In genomic region chr9:114815315-114815714, GRCm38 (mm10) we compare ENCODE assay signal across 8 mouse cellular contexts. TPM values are rescaled to one million over a fixed set of nuclear protein-coding genes. Genes with fewer than 3 reads are reported as not detected.
DNase-seq lines count a peak whose midpoint lies in the region; ATAC-seq and TF ChIP-seq lines count a peak whose summit lies in the region.

No protein-coding gene starts in this region.

- peak; percentile 68 to 95 (median 85) for TF ChIP-seq CTCF in MEL (IDR thresholded peaks at IDR 0.05 in 2 of 3, conservative IDR thresholded peaks at IDR 0.05 in 1 of 3; ENCODE audit: control insufficient read depth in 1 of 3, insufficient read depth in 1 of 3, low read depth in 2 of 3, low read length in 3 of 3, poor library complexity in 1 of 3, severe bottlenecking in 1 of 3)

- no peaks in the 10 kb centered on the region for H3K27me3 ChIP-seq in MEL (ENCODE audit: control insufficient read depth in 1 of 2, insufficient read depth in 2 of 2, low read length in 2 of 2)
- no peaks in the 10 kb centered on the region for H3K27me3 ChIP-seq in intestine, embryonic 16.5 days (replicated peaks; ENCODE audit: control insufficient read depth, insufficient read depth, low read length)
- no peaks in the 10 kb centered on the region for H3K27me3 ChIP-seq in forebrain, embryonic 14.5 days (replicated peaks; ENCODE audit: control insufficient read depth, insufficient read depth, low read length)

- WGBS in intestine, embryonic 16.5 days = 64% methylated on average over 4 of the region's 4 CpGs
- WGBS in forebrain, embryonic 14.5 days = 82% methylated on average over 4 of the region's 4 CpGs

- TF ChIP-seq RAD21 in MEL (IDR thresholded peaks at IDR 0.05; ENCODE audit: low read depth, low read length) = peak; percentile 72

- peak; percentile 44; the same call in 1 of the 2 replicates for ATAC-seq in intestine, embryonic 16.5 days
- ATAC-seq in megakaryocyte, adult 5-6 weeks (ENCODE audit: poor library complexity, severe bottlenecking) = peak; percentile 97
- ATAC-seq in forebrain, embryonic 14.5 days = no peak

- no peak overlapping the region for H3K4me2 ChIP-seq in intestine, embryonic 16.5 days (ENCODE audit: low read depth, low read length)
- H3K4me2 ChIP-seq in forebrain, embryonic 14.5 days (ENCODE audit: low read length) = no peak overlapping the region

- H3K4me3 ChIP-seq in MEL (ENCODE audit: control insufficient read depth in 1 of 2, insufficient read depth in 1 of 2, low read depth in 2 of 2, low read length in 2 of 2) = no peak overlapping the region
- no peak overlapping the region for H3K4me3 ChIP-seq in intestine, embryonic 16.5 days (ENCODE audit: low read length)
- no peak overlapping the region for H3K4me3 ChIP-seq in forebrain, embryonic 14.5 days (ENCODE audit: low read depth, low read length)

- no peaks in the 10 kb centered on the region for H3K79me2 ChIP-seq in MEL (ENCODE audit: control insufficient read depth, insufficient read depth, low read length, poor library complexity)

- no peaks in the 10 kb centered on the region for H3K9me3 ChIP-seq in MEL (replicated peaks; ENCODE audit: insufficient read depth, low read length)
- no peaks in the 10 kb centered on the region for H3K9me3 ChIP-seq in intestine, embryonic 16.5 days (ENCODE audit: control insufficient read depth, low read length)
- no peaks in the 10 kb centered on the region for H3K9me3 ChIP-seq in forebrain, embryonic 14.5 days (replicated peaks; ENCODE audit: control insufficient read depth, low read length)

- H3K27ac ChIP-seq in MEL (ENCODE audit: control insufficient read depth, low read depth, low read length) = no peak overlapping the region
- H3K27ac ChIP-seq in intestine, embryonic 16.5 days (ENCODE audit: low read length) = peak overlapping the region; percentile 45; the same call in 1 of the 2 replicates
- H3K27ac ChIP-seq in forebrain, embryonic 14.5 days (ENCODE audit: low read depth, low read length) = no peak overlapping the region

- no peak for TF ChIP-seq POLR2A in MEL (IDR thresholded peaks at IDR 0.05; ENCODE audit: control insufficient read depth in 1 of 2, insufficient read depth in 1 of 2, low read depth in 1 of 2, low read length in 2 of 2, poor library complexity in 1 of 2)

- H3K36me3 ChIP-seq in MEL (ENCODE audit: control insufficient read depth in 1 of 2, insufficient read depth in 2 of 2, low read length in 2 of 2) = no peaks in the 10 kb centered on the region
- no peaks in the 10 kb centered on the region for H3K36me3 ChIP-seq in intestine, embryonic 16.5 days (ENCODE audit: control insufficient read depth, insufficient read depth, low read length)
- no peaks in the 10 kb centered on the region for H3K36me3 ChIP-seq in forebrain, embryonic 14.5 days (ENCODE audit: control insufficient read depth, insufficient read depth, low read length)

- peak; percentile 21 for DNase-seq in layer of hippocampus, adult 11-12 months (ENCODE audit: low spot score)
- no peak for DNase-seq in layer of hippocampus, adult 9-10 months (ENCODE audit: low spot score)
- DNase-seq in MEL (ENCODE audit: low read depth, low spot score) = peak; percentile 72
- peak; percentile 34 for DNase-seq in c-Kit-positive CD71-positive TER-119-positive erythroid progenitor cells, embryonic 14.5 days (ENCODE audit: low spot score)
- DNase-seq in yolk sac, embryonic 10.5 days (ENCODE audit: low spot score) = peak; percentile 51
- DNase-seq in forebrain, embryonic 14.5 days (ENCODE audit: low spot score) = no peak

- no peaks in the 10 kb centered on the region for H3K4me1 ChIP-seq in MEL (ENCODE audit: control insufficient read depth in 1 of 2, insufficient read depth in 2 of 2, low read length in 2 of 2)
- H3K4me1 ChIP-seq in intestine, embryonic 16.5 days (ENCODE audit: control insufficient read depth, insufficient read depth, low read length) = peaks cover 13% of the 10 kb centered on the region
- no peaks in the 10 kb centered on the region for H3K4me1 ChIP-seq in forebrain, embryonic 14.5 days (ENCODE audit: control insufficient read depth, insufficient read depth, low read length)

- no peak overlapping the region for H3K9ac ChIP-seq in MEL (ENCODE audit: control insufficient read depth, low read depth, low read length, poor library complexity, severe bottlenecking)
- no peak overlapping the region for H3K9ac ChIP-seq in intestine, embryonic 16.5 days (ENCODE audit: low read depth, low read length)
- H3K9ac ChIP-seq in forebrain, embryonic 14.5 days (ENCODE audit: low read length) = no peak overlapping the region

- TF ChIP-seq EP300 in MEL (IDR thresholded peaks at IDR 0.05; ENCODE audit: low read depth in 1 of 2, low read length in 2 of 2) = no peak

TF ChIP-seq in MEL, 35 proteins besides CTCF, POLR2A, EP300 and RAD21:
- TF ChIP-seq GABPA (IDR thresholded peaks at IDR 0.05; ENCODE audit: low read depth, low read length) (no peak), POLR2AphosphoS5 (IDR thresholded peaks at IDR 0.05; ENCODE audit: borderline replicate concordance, low read depth, low read length) (no peak), NRF1 (IDR thresholded peaks at IDR 0.05; ENCODE audit: insufficient read depth, low read depth, low read length, poor library complexity, severe bottlenecking) (no peak), RCOR1 (IDR thresholded peaks at IDR 0.05; ENCODE audit: low read depth, low read length) (no peak), USF1 (IDR thresholded peaks at IDR 0.05; ENCODE audit: low read depth, low read length) (peak; percentile 63), MXI1 (IDR thresholded peaks at IDR 0.05; ENCODE audit: low read depth, low read length) (no peak), ELF1 (IDR thresholded peaks at IDR 0.05; ENCODE audit: low read depth, low read length) (no peak), ETS1 (IDR thresholded peaks at IDR 0.05; ENCODE audit: low read depth, low read length) (no peak), E2F4 (IDR thresholded peaks at IDR 0.05; ENCODE audit: borderline replicate concordance, low read depth, low read length) (no peak), UBTF (IDR thresholded peaks at IDR 0.05; ENCODE audit: borderline replicate concordance, insufficient read depth, low read depth, low read length) (no peak), USF2 (IDR thresholded peaks at IDR 0.05; ENCODE audit: borderline replicate concordance in 1 of 2, insufficient read depth in 1 of 2, low read depth in 1 of 2, low read length in 2 of 2) (no peak), ZMIZ1 (IDR thresholded peaks at IDR 0.05; ENCODE audit: low read depth, low read length) (no peak), ZC3H11A (IDR thresholded peaks at IDR 0.05; ENCODE audit: low read depth, low read length) (peak; percentile 63), SIN3A (IDR thresholded peaks at IDR 0.05; ENCODE audit: low read length) (0 out of 2 replicates have a peak, but pooled peaks have one; percentile 21), SMC3 (IDR thresholded peaks at IDR 0.05; ENCODE audit: low read depth, low read length) (peak; percentile 68), KAT2A (conservative IDR thresholded peaks at IDR 0.05; ENCODE audit: low read depth, low read length) (no peak), CHD1 (IDR thresholded peaks at IDR 0.05; ENCODE audit: low read depth, low read length) (no peak), MYB (IDR thresholded peaks at IDR 0.05; ENCODE audit: low read depth, low read length) (no peak), MAFK (IDR thresholded peaks at IDR 0.05; ENCODE audit: borderline replicate concordance, low read depth, low read length) (no peak), MAX (IDR thresholded peaks at IDR 0.05; ENCODE audit: low read length) (no peak), NELFE (IDR thresholded peaks at IDR 0.05; ENCODE audit: low read depth, low read length) (no peak), MYC (IDR thresholded peaks at IDR 0.05; ENCODE audit: low read depth, low read length) (no peak), HCFC1 (IDR thresholded peaks at IDR 0.05; ENCODE audit: low read depth, low read length) (no peak), MEF2A (IDR thresholded peaks at IDR 0.05; ENCODE audit: extremely low read depth, insufficient replicate concordance, low read depth, low read length, poor library complexity, severe bottlenecking) (no peak)

RNA-seq across cellular contexts. Expression of gene Cmtm8, which starts 28.6 kb away (rescaled TPM):
- total RNA-seq in MEL (2012; rRNA removed) = 1.9 and 2.3 TPM in 2 replicates
- polyA plus RNA-seq in MEL (2012; ENCODE audit: insufficient read depth in 1 of 2, insufficient read length in 2 of 2, low read depth in 1 of 2, low replicate concordance in 2 of 2, missing spikeins in 1 of 2) = 1 to 10 TPM in 1 of 2 experiments, not detected in 1; 7.9 TPM
- polyA plus RNA-seq in intestine, embryonic 16.5 days (2015; fragmentation: Nextera tagmentation; extraction: Ambion mirVana) = 80.2 and 87.3 TPM in 2 replicates
- 1.0 and 1.5 TPM in 2 replicates for total RNA-seq in megakaryocyte, adult 5-6 weeks (2015)
- total RNA-seq in megakaryocyte, adult 5-6 weeks (2017) = 0.37 and 1.1 TPM in 2 replicates
- polyA plus RNA-seq in forebrain, embryonic 14.5 days (2014; fragmentation: Nextera tagmentation; extraction: Ambion mirVana) = 8.7 and 9.5 TPM in 2 replicates

RNA-seq across cellular contexts. Expression of gene Cmtm7, which starts 33.7 kb away (rescaled TPM):
- total RNA-seq in MEL (2012; rRNA removed) = 290 and 352 TPM in 2 replicates
- polyA plus RNA-seq in MEL (2012; ENCODE audit: insufficient read depth in 1 of 2, insufficient read length in 2 of 2, low read depth in 1 of 2, low replicate concordance in 2 of 2, missing spikeins in 1 of 2) = 100 to 1,000 TPM in 1 of 2 experiments, not detected in 1; 545 TPM
- 82.5 and 86.6 TPM in 2 replicates for polyA plus RNA-seq in intestine, embryonic 16.5 days (2015; fragmentation: Nextera tagmentation; extraction: Ambion mirVana)
- 189 and 201 TPM in 2 replicates for total RNA-seq in megakaryocyte, adult 5-6 weeks (2015)
- total RNA-seq in megakaryocyte, adult 5-6 weeks (2017) = 259 and 283 TPM in 2 replicates
- polyA plus RNA-seq in forebrain, embryonic 14.5 days (2014; fragmentation: Nextera tagmentation; extraction: Ambion mirVana) = 16.5 and 25.6 TPM in 2 replicates

Comparison
In these comparisons a context has a peak if more than half of its experiments do, and no peak if none do; other contexts are left out.
1. DNase-seq: peak in layer of hippocampus, adult 11-12 months (single experiment), MEL (single experiment), c-Kit-positive CD71-positive TER-119-positive erythroid progenitor cells, embryonic 14.5 days (single experiment) and yolk sac, embryonic 10.5 days (single experiment); none in layer of hippocampus, adult 9-10 months (single experiment) and forebrain, embryonic 14.5 days (single experiment).